Mouse (Mus musculus) megakaryocyte, embryonic 14.5 days (primary cell): ENCODE data around the gene Slc35e3.

ENCODE experiments used
- FLI1 ChIP-seq: IDR thresholded peaks from 2 replicates; pipeline ENCODE4 v1.6.1; 2012; ENCODE audit warnings: low read length, inconsistent platforms, mixed read lengths
- GATA1 ChIP-seq: IDR thresholded peaks from 3 replicates; pipeline ENCODE4 v1.6.1; 2012; ENCODE audit warnings: mixed read lengths, low read length, inconsistent platforms, borderline replicate concordance

- TF ChIP-seq GATA1: no peak
- no peak for TF ChIP-seq FLI1
Measured at GRCm38 (mm10) chr10:117690770-117691296, 55.3 kb downstream of the Slc35e3 start.
